Mouse (Mus musculus) yolk sac, embryonic 10.5 days (tissue): ENCODE measurements around the gene Fcna.

Source experiments
- DNase-seq: peaks from one replicate; pipeline ENCODE4 v3.0.0-alpha.2; 2017; ENCODE audit warnings: low spot score

Fcna gene

GRCm38 (mm10) chr2:25577951-25578795 lies 49.7 kb downstream of the Fcna start:
- DNase-seq: no peak

- no peak for DNase-seq
Observed at GRCm38 (mm10) chr2:25576965-25577891, 50.6 kb downstream of the Fcna start.

DNA sequence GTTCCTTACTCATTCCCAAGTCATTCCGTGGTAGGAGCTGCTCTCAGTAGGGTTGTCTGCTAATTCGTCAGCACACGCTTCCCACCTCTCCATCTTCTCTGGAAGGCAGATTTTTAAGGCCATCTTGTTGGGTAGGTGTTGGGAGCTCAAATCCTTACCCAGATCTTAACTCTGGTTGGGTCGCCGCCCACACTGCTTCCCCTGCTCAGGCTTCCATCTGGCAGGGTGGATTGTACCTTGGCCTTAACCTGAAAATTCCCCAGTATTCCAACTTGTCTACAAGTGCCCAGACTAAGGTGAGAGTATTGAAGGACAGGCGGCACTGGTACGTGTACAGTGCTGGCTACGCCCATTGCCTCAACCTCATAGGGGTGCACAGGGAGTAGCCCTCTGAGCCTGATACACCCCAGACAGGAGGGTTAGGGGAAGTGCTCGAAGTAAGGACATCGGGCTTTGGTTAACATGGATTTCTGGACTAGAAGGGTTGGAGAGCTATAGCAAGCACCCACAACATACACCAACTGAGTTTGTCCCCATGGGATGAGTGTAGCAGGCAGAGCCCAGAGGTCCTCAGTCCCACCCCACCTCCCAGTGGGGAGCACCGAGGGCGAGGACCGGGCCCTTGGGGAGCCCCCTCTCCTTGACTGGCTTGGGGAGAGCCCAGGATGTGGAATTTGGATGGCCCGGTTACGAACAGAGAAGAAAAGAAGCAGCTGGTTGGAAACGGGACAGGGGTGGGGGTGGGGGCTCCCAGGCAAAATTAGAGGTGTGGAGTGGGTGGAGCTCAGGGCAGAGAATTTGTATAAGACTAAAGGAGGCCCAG lies 51.6 kb downstream of the Fcna start:
- DNase-seq: no peak

DNA sequence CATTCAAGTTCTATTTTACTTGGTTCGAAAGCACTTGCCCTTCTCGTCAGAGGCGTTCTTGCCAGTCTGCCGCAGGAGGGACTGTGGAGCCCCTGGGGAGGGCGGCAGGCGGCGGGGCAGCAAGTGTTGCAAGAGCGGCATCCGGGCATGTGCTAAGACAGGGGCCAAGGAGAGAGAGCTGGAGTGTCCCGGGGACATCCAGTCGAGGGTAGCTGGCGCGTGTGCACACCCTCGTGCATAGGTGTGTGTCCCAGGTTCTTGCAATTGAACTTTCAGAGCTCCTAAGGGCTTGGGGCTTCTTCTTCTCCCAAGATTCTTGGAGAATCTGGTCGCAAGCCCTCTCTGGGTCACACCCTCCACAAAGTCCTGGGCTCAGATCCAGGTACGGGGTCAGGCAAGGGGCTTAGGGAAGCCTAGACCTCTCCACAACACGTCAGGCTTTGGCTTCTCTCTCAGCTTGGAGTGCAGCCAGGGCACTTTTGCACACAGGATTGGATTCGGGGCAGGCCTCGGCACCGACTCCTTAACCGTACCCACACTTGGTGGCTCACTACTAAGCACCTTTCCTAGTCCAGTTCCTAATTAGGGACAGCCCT lies 52.3 kb downstream of the Fcna start:
- DNase-seq: no peak
